Mouse (Mus musculus) testis, adult 2 months (tissue): ENCODE data around the gene Asic2.

ENCODE experiments used
- CTCF ChIP-seq: fragments of 200-500 bp; IDR thresholded peaks from 2 replicates; pipeline ENCODE4 v1.5.1; 2012; ENCODE audit warnings: low read depth, mild to moderate bottlenecking, inconsistent platforms, low read length, moderate library complexity; ENCODE audit not compliant: control insufficient read depth, insufficient read depth, insufficient replicate concordance
- POLR2A ChIP-seq: fragments of 200-500 bp; IDR thresholded peaks from 2 replicates; pipeline ENCODE4 v1.6.1; 2012; ENCODE audit warnings: low read depth, mild to moderate bottlenecking, inconsistent platforms, low read length, moderate library complexity; ENCODE audit not compliant: control insufficient read depth

- TF ChIP-seq CTCF (no peak), POLR2A (no peak)
Observed at GRCm38 (mm10) chr11:81454921-81455320, 513.3 kb downstream of the Asic2 start.
